Mouse (Mus musculus) MEL (cell line): ENCODE measurements at regions not wholly inside any gene's neighbourhood (a gene's known extent, or its start where the extent isn't known, plus 50 kb on each side); places are given as distances from the start of the nearest gene placed in this dataset.

ENCODE experiments used
- DNase-seq: peaks from one replicate; pipeline ENCODE4 v3.0.0; 2011; ENCODE audit warnings: low read depth, low spot score
- H3K27ac ChIP-seq: 2 replicates; pipeline ENCODE4 v1.5.1; 2012; ENCODE audit warnings: low read depth, mild to moderate bottlenecking, control low read depth, low read length, moderate library complexity; ENCODE audit not compliant: control insufficient read depth
- H3K27me3 ChIP-seq, 2 experiments: fragments of 150-350 bp in 1 of 2; sonication (generic) in 1 of 2; 2 replicates each; pipeline ENCODE4 v1.6.1; 2012; ENCODE audit warnings: low read length in 2 of 2, mild to moderate bottlenecking in 2 of 2, improper control_type of control experiment in 1 of 2, moderate library complexity in 1 of 2; ENCODE audit not compliant: insufficient read depth in 2 of 2, control insufficient read depth in 1 of 2
- H3K36me3 ChIP-seq, 2 experiments: 2 replicates each; pipeline ENCODE4 v1.6.1; 2012 to 2014; ENCODE audit warnings: low read length in 2 of 2, improper control_type of control experiment in 1 of 2, inconsistent platforms in 1 of 2, mild to moderate bottlenecking in 1 of 2; ENCODE audit not compliant: insufficient read depth in 2 of 2, control insufficient read depth in 1 of 2
- H3K4me1 ChIP-seq, 2 experiments: fragments of 150-350 bp in 1 of 2; sonication (generic) in 1 of 2; 2 replicates each; pipeline ENCODE4 v1.6.1; 2012; ENCODE audit warnings: low read length in 2 of 2, improper control_type of control experiment in 1 of 2, mild to moderate bottlenecking in 1 of 2; ENCODE audit not compliant: insufficient read depth in 2 of 2, control insufficient read depth in 1 of 2
- H3K4me3 ChIP-seq, 2 experiments: fragments of 150-350 bp in 1 of 2; sonication (generic) in 1 of 2; 2 replicates each; pipeline ENCODE4 v1.5.1; 2012; ENCODE audit warnings: low read depth in 2 of 2, low read length in 2 of 2, mild to moderate bottlenecking in 2 of 2, moderate library complexity in 2 of 2, control low read depth in 1 of 2, improper control_type of control experiment in 1 of 2; ENCODE audit not compliant: control insufficient read depth in 1 of 2, insufficient read depth in 1 of 2
- H3K79me2 ChIP-seq: 2 replicates; pipeline ENCODE4 v1.6.1; 2012; ENCODE audit warnings: mild to moderate bottlenecking, low read length, moderate library complexity; ENCODE audit not compliant: control insufficient read depth, poor library complexity, insufficient read depth
- H3K9ac ChIP-seq: 2 replicates; pipeline ENCODE4 v1.6.1; 2012; ENCODE audit warnings: low read depth, mild to moderate bottlenecking, control low read depth, low read length, moderate library complexity; ENCODE audit not compliant: control insufficient read depth, poor library complexity, severe bottlenecking
- H3K9me3 ChIP-seq: fragments of 150-350 bp; sonication (generic); replicated peaks from 2 replicates; pipeline ENCODE4 v1.6.1; 2012; ENCODE audit warnings: mild to moderate bottlenecking, low read length, improper control_type of control experiment, moderate library complexity; ENCODE audit not compliant: insufficient read depth
- CHD2 ChIP-seq: IDR thresholded peaks from 2 replicates; pipeline ENCODE4 v1.6.1; 2011; ENCODE audit warnings: low read length, improper control_type of control experiment
- E2F4 ChIP-seq: IDR thresholded peaks from 2 replicates; pipeline ENCODE4 v1.6.1; 2011; ENCODE audit warnings: low read depth, low read length, improper control_type of control experiment, borderline replicate concordance
- ELF1 ChIP-seq: IDR thresholded peaks from 2 replicates; pipeline ENCODE4 v1.6.1; 2014; ENCODE audit warnings: low read depth, mild to moderate bottlenecking, inconsistent platforms, low read length, improper control_type of control experiment, moderate library complexity
- EP300 ChIP-seq, 2 experiments: IDR thresholded peaks; 2 replicates each; pipeline ENCODE4 v1.6.1; 2011; ENCODE audit warnings: improper control_type of control experiment in 2 of 2, low read length in 2 of 2, low read depth in 1 of 2, mild to moderate bottlenecking in 1 of 2
- ETS1 ChIP-seq: IDR thresholded peaks from 2 replicates; pipeline ENCODE4 v1.6.1; 2012; ENCODE audit warnings: low read depth, mild to moderate bottlenecking, inconsistent platforms, low read length, improper control_type of control experiment, moderate library complexity
- GATA1 ChIP-seq: IDR thresholded peaks from 2 replicates; pipeline ENCODE4 v1.6.1; 2011; ENCODE audit warnings: low read depth, low read length, improper control_type of control experiment
- HCFC1 ChIP-seq: IDR thresholded peaks from 2 replicates; pipeline ENCODE4 v1.6.1; 2012; ENCODE audit warnings: low read depth, mild to moderate bottlenecking, inconsistent platforms, low read length, improper control_type of control experiment, moderate library complexity
- MAFK ChIP-seq: IDR thresholded peaks from 2 replicates; pipeline ENCODE4 v1.6.1; 2011; ENCODE audit warnings: low read depth, mild to moderate bottlenecking, low read length, improper control_type of control experiment, borderline replicate concordance
- MAX ChIP-seq: IDR thresholded peaks from 2 replicates; pipeline ENCODE4 v1.6.1; 2011; ENCODE audit warnings: low read length, improper control_type of control experiment
- MEF2A ChIP-seq: IDR thresholded peaks from 2 replicates; pipeline ENCODE4 v1.6.1; 2014; ENCODE audit warnings: low read depth, mild to moderate bottlenecking, inconsistent platforms, low read length, improper control_type of control experiment; ENCODE audit not compliant: poor library complexity, insufficient replicate concordance, severe bottlenecking; ENCODE audit errors: extremely low read depth
- MXI1 ChIP-seq: IDR thresholded peaks from 2 replicates; pipeline ENCODE4 v1.6.1; 2011; ENCODE audit warnings: mild to moderate bottlenecking, low read depth, low read length, improper control_type of control experiment
- MYB ChIP-seq: IDR thresholded peaks from 2 replicates; pipeline ENCODE4 v1.6.1; 2011; ENCODE audit warnings: mild to moderate bottlenecking, low read depth, low read length, improper control_type of control experiment
- MYC ChIP-seq: IDR thresholded peaks from 2 replicates; pipeline ENCODE4 v1.6.1; 2011; ENCODE audit warnings: low read depth, mild to moderate bottlenecking, low read length, improper control_type of control experiment, moderate library complexity
- POLR2AphosphoS2 ChIP-seq: IDR thresholded peaks from 2 replicates; pipeline ENCODE4 v1.6.1; 2011; ENCODE audit warnings: low read length, improper control_type of control experiment
- POLR2AphosphoS5 ChIP-seq: IDR thresholded peaks from 2 replicates; pipeline ENCODE4 v1.6.1; 2012; ENCODE audit warnings: low read depth, borderline replicate concordance, mild to moderate bottlenecking, inconsistent platforms, low read length, moderate library complexity, mixed read lengths
- RAD21 ChIP-seq: IDR thresholded peaks from 2 replicates; pipeline ENCODE4 v1.6.1; 2011; ENCODE audit warnings: mild to moderate bottlenecking, low read depth, low read length, improper control_type of control experiment
- RCOR1 ChIP-seq: IDR thresholded peaks from 2 replicates; pipeline ENCODE4 v1.6.1; 2012; ENCODE audit warnings: low read depth, mild to moderate bottlenecking, inconsistent platforms, low read length, improper control_type of control experiment
- SIN3A ChIP-seq: IDR thresholded peaks from 2 replicates; pipeline ENCODE4 v1.6.1; 2012; ENCODE audit warnings: low read length, improper control_type of control experiment, inconsistent platforms
- SMC3 ChIP-seq: IDR thresholded peaks from 2 replicates; pipeline ENCODE4 v1.6.1; 2011; ENCODE audit warnings: low read depth, low read length, improper control_type of control experiment
- TAL1 ChIP-seq: IDR thresholded peaks from 2 replicates; pipeline ENCODE4 v1.6.1; 2012; ENCODE audit warnings: mild to moderate bottlenecking, inconsistent platforms, low read length, moderate library complexity, mixed read lengths
- UBTF ChIP-seq: IDR thresholded peaks from 2 replicates; pipeline ENCODE4 v1.6.1; 2012; ENCODE audit warnings: low read depth, mild to moderate bottlenecking, inconsistent platforms, low read length, improper control_type of control experiment, moderate library complexity, borderline replicate concordance; ENCODE audit not compliant: insufficient read depth
- USF2 ChIP-seq, 2 experiments: IDR thresholded peaks; 2 replicates each; pipeline ENCODE4 v1.6.1; 2011 to 2012; ENCODE audit warnings: improper control_type of control experiment in 2 of 2, low read length in 2 of 2, borderline replicate concordance in 1 of 2, inconsistent platforms in 1 of 2, low read depth in 1 of 2, mild to moderate bottlenecking in 1 of 2; ENCODE audit not compliant: insufficient read depth in 1 of 2
- ZKSCAN1 ChIP-seq: IDR thresholded peaks from 2 replicates; pipeline ENCODE4 v1.6.1; 2012; ENCODE audit warnings: low read depth, mild to moderate bottlenecking, inconsistent platforms, low read length, improper control_type of control experiment, moderate library complexity
- ZNF384 ChIP-seq: IDR thresholded peaks from 2 replicates; pipeline ENCODE4 v1.6.1; 2012; ENCODE audit warnings: low read depth, mild to moderate bottlenecking, inconsistent platforms, low read length, improper control_type of control experiment

DNA sequence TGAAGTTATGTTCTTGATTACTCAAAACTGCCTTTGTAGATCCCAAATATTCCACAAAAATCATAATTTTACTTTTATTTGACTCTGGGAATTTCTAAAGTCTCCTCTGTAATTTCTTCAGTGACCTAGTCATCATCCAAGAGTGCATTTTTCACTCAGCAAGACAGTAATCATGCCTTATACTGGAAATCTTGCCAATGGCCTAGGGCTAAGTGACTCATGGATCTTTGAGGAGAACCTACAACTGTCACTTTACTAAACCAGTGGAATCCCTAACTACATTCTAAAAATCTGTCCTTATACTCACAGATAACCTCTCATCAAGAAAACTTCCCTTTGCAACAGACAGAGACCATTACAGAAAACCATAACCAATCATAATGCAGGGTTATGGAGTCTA is 98.0 kb upstream of the Tbc1d5 start:
- no peak overlapping the region for H3K4me3 ChIP-seq
- H3K4me1 ChIP-seq = peaks cover 9 to 12% of the 10 kb centered on the region in 2 experiments
- H3K9ac ChIP-seq = no peak overlapping the region
- peaks cover 0 to 21% of the 10 kb centered on the region in 2 experiments; a peak in 2 of 4 replicates for H3K36me3 ChIP-seq
- DNase-seq = no peak
- no peaks in the 10 kb centered on the region for H3K9me3 ChIP-seq
- TF ChIP-seq MXI1 (0 out of 2 replicates have a peak, but pooled peaks have one; percentile 6), EP300 (IDR thresholded peaks at IDR 0.05; ENCODE audit: low read depth in 1 of 2, low read length in 2 of 2) (no peak)
- H3K79me2 ChIP-seq = no peaks in the 10 kb centered on the region
- no peaks in the 10 kb centered on the region for H3K27me3 ChIP-seq
- no peak overlapping the region for H3K27ac ChIP-seq

DNA sequence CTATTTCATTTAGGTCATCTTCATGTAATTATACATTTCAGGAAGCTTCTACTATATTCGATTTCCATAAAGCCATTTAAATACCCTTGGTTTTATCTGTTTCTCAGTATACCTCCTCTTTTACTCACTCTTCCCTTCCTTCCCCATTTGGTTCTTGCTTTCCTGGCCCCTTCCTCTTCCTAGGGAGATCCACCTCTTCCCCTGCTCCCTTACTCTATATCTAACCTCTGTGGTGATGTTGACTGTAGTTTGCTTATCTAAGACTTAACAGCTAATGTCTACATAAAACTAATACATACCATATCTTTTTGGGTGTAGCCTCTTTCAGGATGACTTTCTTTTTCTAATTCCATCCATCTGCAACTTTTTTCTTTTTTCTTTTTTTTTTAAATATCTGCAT is 92.9 kb upstream of the Tbc1d5 start:
- H3K9me3 ChIP-seq = no peaks in the 10 kb centered on the region
- H3K27me3 ChIP-seq = no peaks in the 10 kb centered on the region
- peaks cover 0 to 12% of the 10 kb centered on the region in 2 experiments; a peak in 2 of 4 replicates for H3K36me3 ChIP-seq
- H3K79me2 ChIP-seq = no peaks in the 10 kb centered on the region
- H3K4me1 ChIP-seq = peaks cover 0 to 2% of the 10 kb centered on the region in 2 experiments; a peak in 2 of 4 replicates
- peak; percentile 69 for DNase-seq
- peak overlapping the region; percentile 35; the same call in 1 of the 2 replicates for H3K27ac ChIP-seq
- no peak overlapping the region for H3K9ac ChIP-seq
- H3K4me3 ChIP-seq = no peak overlapping the region
- 0 out of 2 replicates have a peak, but pooled peaks have one; percentile 56 for TF ChIP-seq SIN3A
- TF ChIP-seq ETS1 = 0 out of 2 replicates have a peak, but pooled peaks have one; percentile 34
- TF ChIP-seq SMC3 = no peak
- TF ChIP-seq EP300 (IDR thresholded peaks at IDR 0.05; ENCODE audit: low read depth in 1 of 2, low read length in 2 of 2) = peak; percentile 79 to 92
- peak; percentile 58 for TF ChIP-seq RCOR1
- peak; percentile 74 for TF ChIP-seq GATA1
- TF ChIP-seq ZNF384 = peak; percentile 47
- no peak for TF ChIP-seq MAFK
- no peak for TF ChIP-seq CHD2

DNA sequence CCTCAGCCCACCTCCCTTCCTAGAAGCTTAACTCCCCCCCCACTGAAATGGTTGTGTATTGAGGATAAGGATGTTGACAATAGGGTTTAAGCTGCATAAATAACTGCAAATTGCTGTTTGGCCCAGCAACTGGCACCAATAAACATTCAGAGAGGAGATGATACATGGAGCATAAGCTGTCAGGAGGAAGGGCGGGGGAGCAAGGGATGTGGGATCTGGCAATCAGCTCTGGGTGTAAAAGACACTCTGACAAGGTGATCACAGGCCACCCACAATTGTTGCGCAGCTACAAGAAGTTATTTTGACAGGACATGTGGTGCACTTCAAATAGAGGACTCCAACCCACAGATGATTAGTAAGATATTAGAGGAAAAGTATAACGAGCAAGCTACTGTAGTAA is 83.8 kb upstream of the Tbc1d5 start:
- H3K4me1 ChIP-seq = no peaks in the 10 kb centered on the region
- no peak overlapping the region for H3K9ac ChIP-seq
- no peaks in the 10 kb centered on the region for H3K79me2 ChIP-seq
- peaks cover 0 to 3% of the 10 kb centered on the region in 2 experiments; a peak in 1 of 4 replicates for H3K36me3 ChIP-seq
- no peak overlapping the region for H3K4me3 ChIP-seq
- no peak overlapping the region for H3K27ac ChIP-seq
- H3K9me3 ChIP-seq = no peaks in the 10 kb centered on the region
- no peaks in the 10 kb centered on the region for H3K27me3 ChIP-seq
- TF ChIP-seq USF2 (IDR thresholded peaks at IDR 0.05; ENCODE audit: borderline replicate concordance in 1 of 2, insufficient read depth in 1 of 2, low read depth in 1 of 2, low read length in 2 of 2) (no peak), ETS1 (no peak), ZKSCAN1 (no peak), ELF1 (no peak), POLR2AphosphoS2 (no peak), CHD2 (no peak), RAD21 (no peak), TAL1 (no peak), UBTF (no peak), SIN3A (no peak), MEF2A (no peak), MYB (no peak), E2F4 (no peak), MAX (no peak), GATA1 (no peak), EP300 (IDR thresholded peaks at IDR 0.05; ENCODE audit: low read depth in 1 of 2, low read length in 2 of 2) (no peak), POLR2AphosphoS5 (no peak), MYC (no peak), HCFC1 (no peak)
- no peak for DNase-seq
